Mouse (Mus musculus) CH12.LX (cell line): ENCODE results near the gene Sys1. TPM values are rescaled to one million over a fixed set of nuclear protein-coding genes. Genes with fewer than 3 reads are reported as not detected.
A peak's percentile ranks its signal among the peaks of the same experiment; 100 is the strongest.

ENCODE experiments used
- DNase-seq: peaks from one replicate; pipeline ENCODE4 v3.0.0-alpha.2; 2013; ENCODE audit errors: extremely low read depth
- H3K27ac ChIP-seq: 2 replicates; pipeline ENCODE4 v1.5.1; 2012; ENCODE audit warnings: low read depth, mild to moderate bottlenecking, control low read depth, moderate library complexity; ENCODE audit not compliant: insufficient read depth
- H3K27me3 ChIP-seq: replicated peaks from 2 replicates; pipeline ENCODE3; 2012; ENCODE audit warnings: inconsistent platforms
- H3K36me3 ChIP-seq, 2 experiments: replicated peaks in 1 of 2; 2 replicates each; pipeline versions ENCODE3 to v1.6.1; 2012; ENCODE audit warnings: inconsistent platforms in 1 of 2, low read length in 1 of 2, mild to moderate bottlenecking in 1 of 2, mixed read lengths in 1 of 2, moderate library complexity in 1 of 2; ENCODE audit not compliant: control insufficient read depth in 1 of 2, insufficient read depth in 1 of 2
- H3K4me1 ChIP-seq, 2 experiments: 2 replicates each; pipeline ENCODE4 v1.6.1; 2012; ENCODE audit warnings: inconsistent platforms in 1 of 2, moderate library complexity in 1 of 2; ENCODE audit not compliant: insufficient read depth in 2 of 2, control insufficient read depth in 1 of 2
- H3K4me2 ChIP-seq: 2 replicates; pipeline ENCODE4 v1.6.1; 2012; ENCODE audit warnings: low read depth, mild to moderate bottlenecking, control low read depth; ENCODE audit not compliant: poor library complexity, insufficient read depth, severe bottlenecking
- H3K4me3 ChIP-seq, 3 experiments: fragments of 150-350 bp in 1 of 3; sonication (generic) in 1 of 3; replicated peaks in 1 of 3; 2 replicates each; pipeline versions ENCODE3 to v1.5.1; 2011 to 2012; ENCODE audit warnings: low read depth in 2 of 3, low read length in 2 of 3, mild to moderate bottlenecking in 2 of 3, moderate library complexity in 2 of 3, control low read depth in 1 of 3, improper control_type of control experiment in 1 of 3, inconsistent platforms in 1 of 3, mixed read lengths in 1 of 3; ENCODE audit not compliant: poor library complexity in 1 of 3
- H3K79me2 ChIP-seq: replicated peaks from 2 replicates; pipeline ENCODE4 v1.6.1; 2012; ENCODE audit warnings: mild to moderate bottlenecking, moderate library complexity; ENCODE audit not compliant: control insufficient read depth, poor library complexity, insufficient read depth, severe bottlenecking; ENCODE audit errors: extremely low read depth
- H3K9ac ChIP-seq: 2 replicates; pipeline ENCODE4 v1.6.1; 2012; ENCODE audit warnings: low read depth, mild to moderate bottlenecking, control low read depth, moderate library complexity; ENCODE audit not compliant: insufficient read depth
- H3K9me3 ChIP-seq: replicated peaks from 2 replicates; pipeline ENCODE3; 2012; ENCODE audit warnings: low read length, inconsistent platforms, mixed read lengths
- BHLHE40 ChIP-seq: IDR thresholded peaks from 2 replicates; pipeline ENCODE4 v1.6.1; 2011; ENCODE audit warnings: mild to moderate bottlenecking, low read depth, low read length, improper control_type of control experiment
- CHD2 ChIP-seq: IDR thresholded peaks from 2 replicates; pipeline ENCODE4 v1.6.1; 2011; ENCODE audit warnings: low read length, improper control_type of control experiment
- E2F4 ChIP-seq: IDR thresholded peaks from 2 replicates; pipeline ENCODE4 v1.6.1; 2011; ENCODE audit warnings: low read depth, low read length, improper control_type of control experiment; ENCODE audit not compliant: insufficient replicate concordance
- ELF1 ChIP-seq: IDR thresholded peaks from 2 replicates; pipeline ENCODE4 v1.6.1; 2014; ENCODE audit warnings: low read depth, mild to moderate bottlenecking, inconsistent platforms, low read length, improper control_type of control experiment
- EP300 ChIP-seq: IDR thresholded peaks from 2 replicates; pipeline ENCODE4 v1.6.1; 2011; ENCODE audit warnings: low read length, improper control_type of control experiment
- ETS1 ChIP-seq: conservative IDR thresholded peaks from 2 replicates; pipeline ENCODE4 v1.6.1; 2012; ENCODE audit warnings: low read depth, mild to moderate bottlenecking, inconsistent platforms, low read length, improper control_type of control experiment, moderate library complexity
- HCFC1 ChIP-seq: IDR thresholded peaks from 2 replicates; pipeline ENCODE4 v1.6.1; 2012; ENCODE audit warnings: low read depth, mild to moderate bottlenecking, inconsistent platforms, low read length, improper control_type of control experiment
- IRF4 ChIP-seq: IDR thresholded peaks from 2 replicates; pipeline ENCODE4 v1.6.1; 2014; ENCODE audit warnings: low read depth, mild to moderate bottlenecking, inconsistent platforms, low read length, improper control_type of control experiment
- JUN ChIP-seq: IDR thresholded peaks from 2 replicates; pipeline ENCODE4 v1.6.1; 2011; ENCODE audit warnings: low read depth, mild to moderate bottlenecking, low read length, improper control_type of control experiment, moderate library complexity; ENCODE audit not compliant: insufficient read depth
- JUND ChIP-seq: conservative IDR thresholded peaks from 2 replicates; pipeline ENCODE4 v1.6.1; 2011; ENCODE audit warnings: low read depth, low read length, improper control_type of control experiment
- KAT2A ChIP-seq: IDR thresholded peaks from 2 replicates; pipeline ENCODE4 v1.6.1; 2012; ENCODE audit warnings: low read length, improper control_type of control experiment, inconsistent platforms; ENCODE audit not compliant: insufficient replicate concordance
- MAFK ChIP-seq: IDR thresholded peaks from 2 replicates; pipeline ENCODE4 v1.6.1; 2011; ENCODE audit warnings: low read length, improper control_type of control experiment; ENCODE audit not compliant: insufficient replicate concordance
- MAZ ChIP-seq: IDR thresholded peaks from 2 replicates; pipeline ENCODE4 v1.6.1; 2012; ENCODE audit warnings: low read depth, mild to moderate bottlenecking, inconsistent platforms, low read length, improper control_type of control experiment, moderate library complexity
- MEF2A ChIP-seq: IDR thresholded peaks from 2 replicates; pipeline ENCODE4 v1.6.1; 2014; ENCODE audit warnings: low read depth, mild to moderate bottlenecking, inconsistent platforms, low read length, improper control_type of control experiment, borderline replicate concordance
- MYC ChIP-seq: IDR thresholded peaks from 2 replicates; pipeline ENCODE4 v1.6.1; 2011; ENCODE audit warnings: low read depth, mild to moderate bottlenecking, improper control_type of control experiment, low read length
- NRF1 ChIP-seq: IDR thresholded peaks from 2 replicates; pipeline ENCODE4 v1.6.1; 2014; ENCODE audit warnings: low read depth, mild to moderate bottlenecking, inconsistent platforms, low read length, improper control_type of control experiment, moderate library complexity
- PAX5 ChIP-seq: IDR thresholded peaks from 2 replicates; pipeline ENCODE4 v1.6.1; 2012; ENCODE audit warnings: low read length, inconsistent platforms, mixed read lengths
- RAD21 ChIP-seq: IDR thresholded peaks from 2 replicates; pipeline ENCODE4 v1.6.1; 2011; ENCODE audit warnings: low read depth, mild to moderate bottlenecking, low read length, improper control_type of control experiment, moderate library complexity
- RCOR1 ChIP-seq: conservative IDR thresholded peaks from 2 replicates; pipeline ENCODE4 v1.6.1; 2012; ENCODE audit warnings: low read depth, mild to moderate bottlenecking, inconsistent platforms, low read length, improper control_type of control experiment
- SIN3A ChIP-seq: IDR thresholded peaks from 2 replicates; pipeline ENCODE4 v1.6.1; 2012; ENCODE audit warnings: low read length, improper control_type of control experiment, inconsistent platforms
- TCF12 ChIP-seq: IDR thresholded peaks from 2 replicates; pipeline ENCODE4 v1.6.1; 2014; ENCODE audit warnings: low read depth, mild to moderate bottlenecking, inconsistent platforms, low read length, improper control_type of control experiment
- USF1 ChIP-seq: IDR thresholded peaks from 2 replicates; pipeline ENCODE4 v1.6.1; 2014; ENCODE audit warnings: low read depth, mild to moderate bottlenecking, inconsistent platforms, low read length, improper control_type of control experiment
- ZMIZ1 ChIP-seq: IDR thresholded peaks from 2 replicates; pipeline ENCODE4 v1.6.1; 2012; ENCODE audit warnings: low read depth, mild to moderate bottlenecking, inconsistent platforms, low read length, improper control_type of control experiment
- dilution Hi-C: fragments of 300-500 bp; cut with MboI; formaldehyde crosslinking; loops from 2 replicates; pipeline ENCODE4 v1.14.3; 2020; ENCODE audit warnings: low sequenced_read_pairs; ENCODE audit not compliant: extremely low pct_unique_long_range_greater_than_20kb, extremely low pct_ligation_motif_present
- in situ Hi-C: fragments of 300-500 bp; cut with MboI; formaldehyde crosslinking; loops from 3 replicates; pipeline ENCODE4 v1.14.3; 2019; ENCODE audit warnings: low sequenced_read_pairs, low pct_ligation_motif_present, low pct_unique_long_range_greater_than_20kb, mixed read lengths
- polyA plus RNA-seq: library from polyadenylated mRNA; unstranded; fragments of >175 nt; gene quantifications from 2 replicates; pipeline ENCODE4 v1.2.1, GENCODE M21; 2012; ENCODE audit warnings: low read depth; ENCODE audit not compliant: insufficient read length
- total RNA-seq, 2 experiments: library from RNA; depleted of rRNA; stranded (reverse); fragments of 300-350 nt in 1 of 2; fragments of >200 nt in 1 of 2; gene quantifications; 2 replicates each; pipeline ENCODE4 v1.2.3; 2012 to 2014

Sys1 gene
- total and polyA plus RNA-seq, 3 experiments: 46.6 to 59.7 (median 57.4) TPM

DNA sequence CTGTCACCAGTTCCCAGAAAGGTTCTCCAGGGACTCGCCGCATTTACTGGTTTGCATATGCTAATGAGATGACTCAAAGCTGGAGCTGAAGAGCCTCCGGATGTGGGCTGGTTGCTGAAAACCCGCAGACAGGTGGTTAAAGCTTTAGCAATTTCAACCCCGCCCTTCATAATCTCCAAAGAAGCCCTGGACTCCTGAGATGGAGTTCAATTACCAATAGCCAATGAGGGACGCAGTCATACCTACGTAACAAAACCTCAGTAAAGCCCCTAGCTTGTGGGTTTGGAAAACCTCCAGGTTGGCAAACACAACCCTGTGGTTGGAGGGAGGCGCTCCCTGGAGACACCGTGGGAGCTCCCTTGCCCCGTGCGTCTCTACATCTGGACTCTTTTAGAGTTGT lies 65.1 kb downstream of the Sys1 start:
- TF ChIP-seq ETS1 (peak; percentile 96), USF1 (no peak), E2F4 (no peak), MAFK (peak; percentile 96), CHD2 (peak; percentile 82), SIN3A (peak; percentile 57), MAZ (0 out of 2 replicates have a peak, but pooled peaks have one; percentile 66), JUN (peak; percentile 92), IRF4 (peak; percentile 99), JUND (peak; percentile 97), TCF12 (peak; percentile 99), NRF1 (no peak), MYC (peak; percentile 52), KAT2A (peak; percentile 67; the same call in 1 of the 2 replicates), MEF2A (peak; percentile 93), HCFC1 (0 out of 2 replicates have a peak, but pooled peaks have one; percentile 16), ZMIZ1 (no peak; the same call in 1 of the 2 replicates), RAD21 (no peak), RCOR1 (peak; percentile 97), ELF1 (peak; percentile 4; the same call in 1 of the 2 replicates), PAX5 (no peak), BHLHE40 (peak; percentile 90), EP300 (peak; percentile 98)
- TF ChIP-seq, all 38 proteins: peak for 17
- Histone ChIP-seq H3K36me3 (no peaks in the 10 kb centered on the region), H3K4me2 (peak overlapping the region; percentile 99), H3K27ac (peak overlapping the region; percentile 71), H3K9me3 (peaks cover 25% of the 10 kb centered on the region), H3K27me3 (peaks cover 9% of the 10 kb centered on the region), H3K79me2 (no peaks in the 10 kb centered on the region), H3K4me1 (peaks cover 2 to 25% of the 10 kb centered on the region in 2 experiments), H3K4me3 (no peak overlapping the region), H3K9ac (no peak overlapping the region)
- peak; percentile 99 for DNase-seq
- dilution Hi-C loops: no loop called here
- in situ Hi-C loops: no loop called here
